Mouse (Mus musculus): Measurements from ENCODE around the gene Enah. TPM values are rescaled to one million over a fixed set of nuclear protein-coding genes. Genes with fewer than 3 reads are reported as not detected.

The Enah gene
- polyA plus RNA-seq, 1 experiment from 2014 or later, result 13.1 TPM

DNA sequence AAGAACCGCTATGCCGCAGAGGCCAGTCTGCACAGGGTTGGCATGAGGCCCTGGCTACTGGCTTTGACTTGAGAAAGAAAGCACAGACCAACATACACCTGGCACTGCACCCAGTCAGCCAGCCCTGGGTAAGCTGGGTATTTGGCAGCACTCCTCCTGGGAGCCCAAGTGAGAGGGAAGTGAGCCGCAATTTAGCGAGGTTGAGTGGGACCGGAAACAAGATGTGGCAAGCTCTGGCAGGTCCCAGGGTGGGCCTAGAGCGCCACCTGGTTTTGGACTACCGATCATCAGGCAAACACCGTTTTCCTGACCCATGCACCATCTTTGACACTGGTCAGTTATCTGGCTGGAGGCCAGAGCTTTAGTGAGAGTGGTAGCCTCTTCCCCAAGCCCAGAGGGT is 138.3 kb downstream of the Enah start:
- Histone ChIP-seq H3K9ac (ENCODE audit: low read length) (no peak overlapping the region), H3K4me1 (ENCODE audit: control insufficient read depth, insufficient read depth, low read length) (no peaks in the 10 kb centered on the region), H3K4me3 (replicated peaks; ENCODE audit: low read length) (no peak overlapping the region), H3K4me2 (ENCODE audit: low read depth, low read length) (peak overlapping the region; percentile 26; the same call in 1 of the 2 replicates), H3K9me3 (replicated peaks; ENCODE audit: control insufficient read depth, low read length) (no peaks in the 10 kb centered on the region), H3K36me3 (ENCODE audit: control insufficient read depth, insufficient read depth, low read length) (no peaks in the 10 kb centered on the region), H3K27ac (ENCODE audit: low read length) (no peak overlapping the region), H3K27me3 (ENCODE audit: control insufficient read depth, insufficient read depth, low read length) (no peaks in the 10 kb centered on the region)
- peak; percentile 39; the same call in 1 of the 2 replicates for ATAC-seq (ENCODE audit: insufficient read depth, low FRiP score)
- 32% methylated on average over 8 of the region's 8 CpGs for WGBS

DNA sequence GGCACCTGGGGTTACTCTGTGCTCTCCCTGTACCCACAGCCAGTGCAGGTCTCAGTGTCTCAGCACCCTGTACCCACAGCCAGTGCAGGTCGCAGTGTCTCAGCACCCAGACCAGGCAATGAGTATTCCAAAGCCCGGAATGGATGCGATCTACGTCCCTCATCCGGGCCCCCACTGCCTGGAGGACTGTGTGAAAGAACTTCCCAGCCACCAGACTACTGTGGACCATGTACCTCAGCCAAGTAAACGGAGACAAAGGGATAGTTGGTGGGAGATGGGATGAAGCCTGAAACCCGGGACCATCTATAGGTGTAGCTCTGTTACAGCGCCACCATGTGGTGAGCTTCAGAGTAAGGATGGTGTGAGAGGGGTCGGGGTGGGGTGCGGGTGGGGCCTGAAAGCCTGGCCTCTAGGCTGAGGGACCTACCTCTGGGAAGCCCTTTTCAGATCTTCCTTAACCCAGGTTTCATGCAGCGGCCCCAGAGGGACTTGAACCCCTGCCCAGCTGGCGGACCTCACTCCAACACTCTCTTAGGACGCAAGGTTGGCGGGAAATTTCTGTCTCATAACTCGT is 139.0 kb downstream of the Enah start:
- no peaks in the 10 kb centered on the region for H3K36me3 ChIP-seq (ENCODE audit: control insufficient read depth, insufficient read depth, low read length)
- WGBS, result 57% methylated on average over 15 of the region's 15 CpGs
- H3K4me3 ChIP-seq (replicated peaks; ENCODE audit: low read length), result no peak overlapping the region
- H3K27ac ChIP-seq (ENCODE audit: low read length), result no peak overlapping the region
- H3K4me2 ChIP-seq (ENCODE audit: low read depth, low read length), result no peak overlapping the region
- no peak overlapping the region for H3K9ac ChIP-seq (ENCODE audit: low read length)
- H3K27me3 ChIP-seq (ENCODE audit: control insufficient read depth, insufficient read depth, low read length), result no peaks in the 10 kb centered on the region
- no peaks in the 10 kb centered on the region for H3K4me1 ChIP-seq (ENCODE audit: control insufficient read depth, insufficient read depth, low read length)
- no peak for ATAC-seq (ENCODE audit: insufficient read depth, low FRiP score)
- no peaks in the 10 kb centered on the region for H3K9me3 ChIP-seq (replicated peaks; ENCODE audit: control insufficient read depth, low read length)

DNA sequence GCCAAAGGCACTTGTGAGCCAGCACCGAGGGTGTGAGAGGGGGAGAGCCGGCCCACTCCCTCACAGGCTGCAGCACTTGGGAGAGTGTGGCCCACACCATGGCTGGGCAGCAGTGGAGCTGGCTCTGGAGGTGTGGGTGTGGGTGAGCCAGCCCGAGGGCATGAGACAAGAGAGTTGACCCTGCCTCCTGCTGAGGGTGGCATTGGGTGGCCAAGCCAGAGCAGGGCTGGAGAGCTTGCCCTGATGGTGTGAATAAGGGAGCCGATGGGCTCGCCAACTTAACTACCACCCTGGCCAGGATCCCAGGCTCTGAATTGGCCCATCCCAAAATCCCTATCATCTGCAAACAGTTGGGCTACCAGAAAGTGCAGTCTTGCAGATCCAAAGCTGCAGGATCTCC is 141.4 kb downstream of the Enah start:
- no peak for ATAC-seq (ENCODE audit: insufficient read depth, low FRiP score)
- no peak overlapping the region for H3K4me3 ChIP-seq (replicated peaks; ENCODE audit: low read length)
- H3K9ac ChIP-seq (ENCODE audit: low read length), result no peak overlapping the region
- H3K4me2 ChIP-seq (ENCODE audit: low read depth, low read length), result no peak overlapping the region
- no peaks in the 10 kb centered on the region for H3K9me3 ChIP-seq (replicated peaks; ENCODE audit: control insufficient read depth, low read length)
- H3K27ac ChIP-seq (ENCODE audit: low read length), result no peak overlapping the region
- 74% methylated on average over 5 of the region's 5 CpGs for WGBS
- no peaks in the 10 kb centered on the region for H3K27me3 ChIP-seq (ENCODE audit: control insufficient read depth, insufficient read depth, low read length)
- H3K4me1 ChIP-seq (ENCODE audit: control insufficient read depth, insufficient read depth, low read length), result no peaks in the 10 kb centered on the region
- H3K36me3 ChIP-seq (ENCODE audit: control insufficient read depth, insufficient read depth, low read length), result no peaks in the 10 kb centered on the region

DNA sequence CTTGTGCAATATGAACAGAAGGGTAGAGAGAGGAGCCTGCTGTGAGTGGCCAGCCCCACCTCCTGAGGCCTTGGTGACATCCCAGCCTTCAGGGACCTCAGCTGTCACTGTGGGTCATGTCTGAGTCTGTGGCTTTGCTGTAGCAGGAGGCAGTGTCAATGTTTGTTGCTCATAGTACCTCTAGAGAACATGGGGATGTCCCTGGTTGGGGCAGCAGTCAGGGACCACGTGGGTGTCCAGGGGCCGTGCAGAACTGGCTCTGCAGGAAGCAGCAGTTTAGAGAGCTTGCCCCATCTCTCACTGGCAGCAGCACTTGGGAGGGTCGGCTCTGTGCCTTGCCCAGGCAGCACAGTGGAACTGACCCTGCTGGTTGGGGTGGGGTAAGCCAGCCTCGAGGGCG is 142.7 kb downstream of the Enah start:
- ATAC-seq (ENCODE audit: insufficient read depth, low FRiP score), result peak; percentile 14; the same call in 1 of the 2 replicates
- no peaks in the 10 kb centered on the region for H3K9me3 ChIP-seq (replicated peaks; ENCODE audit: control insufficient read depth, low read length)
- no peak overlapping the region for H3K4me2 ChIP-seq (ENCODE audit: low read depth, low read length)
- no peaks in the 10 kb centered on the region for H3K4me1 ChIP-seq (ENCODE audit: control insufficient read depth, insufficient read depth, low read length)
- WGBS, result 28% methylated on average over 5 of the region's 5 CpGs
- H3K4me3 ChIP-seq (replicated peaks; ENCODE audit: low read length), result no peak overlapping the region
- no peaks in the 10 kb centered on the region for H3K27me3 ChIP-seq (ENCODE audit: control insufficient read depth, insufficient read depth, low read length)
- H3K36me3 ChIP-seq (ENCODE audit: control insufficient read depth, insufficient read depth, low read length), result no peaks in the 10 kb centered on the region
- H3K9ac ChIP-seq (ENCODE audit: low read length), result no peak overlapping the region
- no peak overlapping the region; the same call in 1 of the 2 replicates for H3K27ac ChIP-seq (ENCODE audit: low read length)

DNA sequence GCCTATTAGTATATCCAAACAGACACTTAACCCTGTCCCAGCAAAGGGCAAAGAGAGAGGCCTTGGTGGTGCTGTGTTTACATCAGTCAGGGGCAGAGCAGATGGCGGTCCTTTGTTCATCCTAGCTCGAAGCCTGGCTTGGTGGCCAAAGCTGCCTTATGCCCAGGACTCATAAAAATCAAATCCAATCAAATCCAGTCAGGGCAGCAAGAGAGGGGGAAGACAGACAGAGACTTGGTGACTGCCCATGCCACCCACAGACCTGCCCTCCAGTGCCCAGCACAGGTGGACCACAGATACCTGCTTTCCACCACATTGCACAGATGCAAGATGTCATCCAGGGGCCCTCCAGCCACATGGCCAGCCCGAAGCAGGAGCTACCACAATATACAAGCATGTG is 143.1 kb downstream of the Enah start:
- Histone ChIP-seq H3K4me3 (replicated peaks; ENCODE audit: low read length) (no peak overlapping the region), H3K27ac (ENCODE audit: low read length) (no peak overlapping the region), H3K36me3 (ENCODE audit: control insufficient read depth, insufficient read depth, low read length) (no peaks in the 10 kb centered on the region), H3K4me2 (ENCODE audit: low read depth, low read length) (no peak overlapping the region), H3K9me3 (replicated peaks; ENCODE audit: control insufficient read depth, low read length) (no peaks in the 10 kb centered on the region), H3K4me1 (ENCODE audit: control insufficient read depth, insufficient read depth, low read length) (no peaks in the 10 kb centered on the region), H3K27me3 (ENCODE audit: control insufficient read depth, insufficient read depth, low read length) (no peaks in the 10 kb centered on the region), H3K9ac (ENCODE audit: low read length) (no peak overlapping the region)
- ATAC-seq (ENCODE audit: insufficient read depth, low FRiP score), result no peak
- 57% methylated on average over 3 of the region's 3 CpGs for WGBS

DNA sequence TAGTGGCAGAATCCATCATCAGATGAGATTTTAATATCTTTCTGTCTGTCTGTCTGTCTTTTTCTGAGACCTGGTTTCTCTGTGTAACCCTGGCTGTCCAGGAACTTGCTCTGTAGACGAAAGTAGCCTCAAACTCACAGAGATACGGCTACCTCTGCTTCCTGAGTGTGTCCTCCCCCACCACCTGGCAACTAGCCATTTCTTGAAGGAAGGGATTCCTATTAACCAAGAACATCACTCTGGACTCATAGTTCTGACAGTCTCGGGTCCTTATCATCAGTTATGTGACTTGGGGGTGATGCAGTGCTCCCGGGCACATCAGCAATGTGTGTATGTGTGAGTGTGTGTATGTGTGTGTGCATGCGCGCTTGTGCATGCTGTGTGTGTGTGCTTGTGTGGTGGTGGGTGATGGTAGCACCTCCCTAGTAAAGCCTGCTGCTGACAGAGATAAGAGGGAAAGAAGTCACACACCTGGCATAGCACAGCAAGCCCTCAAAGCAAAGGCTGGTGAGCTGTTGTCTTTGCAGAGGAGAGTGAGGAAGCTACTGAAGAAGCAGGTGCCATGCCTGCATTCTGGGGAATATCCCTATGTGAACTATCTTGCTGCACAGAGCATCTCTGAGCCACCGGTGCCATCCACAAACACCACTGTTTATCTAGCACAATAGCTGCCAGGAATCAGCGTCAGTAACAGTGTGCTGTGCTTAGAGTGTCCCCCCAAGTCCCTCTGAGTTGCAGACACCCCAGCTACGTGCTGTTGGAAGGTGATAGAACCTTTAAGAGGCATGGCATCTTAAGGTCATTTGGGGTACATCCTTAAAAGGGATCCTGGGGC is 146.5 kb downstream of the Enah start:
- H3K4me2 ChIP-seq (ENCODE audit: low read depth, low read length), result no peak overlapping the region
- no peak for ATAC-seq (ENCODE audit: insufficient read depth, low FRiP score)
- H3K9me3 ChIP-seq (replicated peaks; ENCODE audit: control insufficient read depth, low read length), result no peaks in the 10 kb centered on the region
- no peaks in the 10 kb centered on the region for H3K4me1 ChIP-seq (ENCODE audit: control insufficient read depth, insufficient read depth, low read length)
- H3K36me3 ChIP-seq (ENCODE audit: control insufficient read depth, insufficient read depth, low read length), result no peaks in the 10 kb centered on the region
- H3K27ac ChIP-seq (ENCODE audit: low read length), result no peak overlapping the region
- no peak overlapping the region for H3K4me3 ChIP-seq (replicated peaks; ENCODE audit: low read length)
- WGBS, result 69% methylated on average over 9 of the region's 9 CpGs
- no peaks in the 10 kb centered on the region for H3K27me3 ChIP-seq (ENCODE audit: control insufficient read depth, insufficient read depth, low read length)
- H3K9ac ChIP-seq (ENCODE audit: low read length), result no peak overlapping the region

DNA sequence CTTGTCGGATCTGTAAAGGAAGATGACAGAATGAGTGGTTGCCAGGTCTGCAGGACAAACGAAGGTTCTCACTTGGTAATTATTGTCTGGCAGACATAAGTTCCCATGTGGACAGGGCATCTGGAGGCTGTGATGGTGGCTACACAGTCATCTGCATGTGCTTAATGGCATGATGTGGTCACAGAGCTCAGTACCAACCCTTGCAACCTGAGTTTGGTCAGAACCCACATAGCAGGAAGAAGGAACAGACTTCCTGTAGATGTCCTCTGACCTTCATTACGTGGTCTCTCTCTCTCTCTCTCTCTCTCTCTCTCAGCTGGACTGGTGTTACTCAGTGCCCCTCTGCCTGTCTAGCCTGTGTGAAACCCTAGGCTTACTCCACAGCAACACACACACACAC is 147.2 kb downstream of the Enah start:
- H3K9me3 ChIP-seq (replicated peaks; ENCODE audit: control insufficient read depth, low read length), result no peaks in the 10 kb centered on the region
- ATAC-seq (ENCODE audit: insufficient read depth, low FRiP score), result no peak
- no peak overlapping the region for H3K4me3 ChIP-seq (replicated peaks; ENCODE audit: low read length)
- 47% methylated on average over 3 of the region's 3 CpGs for WGBS
- H3K27ac ChIP-seq (ENCODE audit: low read length), result no peak overlapping the region
- no peaks in the 10 kb centered on the region for H3K4me1 ChIP-seq (ENCODE audit: control insufficient read depth, insufficient read depth, low read length)
- no peak overlapping the region for H3K9ac ChIP-seq (ENCODE audit: low read length)
- no peaks in the 10 kb centered on the region for H3K36me3 ChIP-seq (ENCODE audit: control insufficient read depth, insufficient read depth, low read length)
- H3K27me3 ChIP-seq (ENCODE audit: control insufficient read depth, insufficient read depth, low read length), result no peaks in the 10 kb centered on the region
- no peak overlapping the region for H3K4me2 ChIP-seq (ENCODE audit: low read depth, low read length)

DNA sequence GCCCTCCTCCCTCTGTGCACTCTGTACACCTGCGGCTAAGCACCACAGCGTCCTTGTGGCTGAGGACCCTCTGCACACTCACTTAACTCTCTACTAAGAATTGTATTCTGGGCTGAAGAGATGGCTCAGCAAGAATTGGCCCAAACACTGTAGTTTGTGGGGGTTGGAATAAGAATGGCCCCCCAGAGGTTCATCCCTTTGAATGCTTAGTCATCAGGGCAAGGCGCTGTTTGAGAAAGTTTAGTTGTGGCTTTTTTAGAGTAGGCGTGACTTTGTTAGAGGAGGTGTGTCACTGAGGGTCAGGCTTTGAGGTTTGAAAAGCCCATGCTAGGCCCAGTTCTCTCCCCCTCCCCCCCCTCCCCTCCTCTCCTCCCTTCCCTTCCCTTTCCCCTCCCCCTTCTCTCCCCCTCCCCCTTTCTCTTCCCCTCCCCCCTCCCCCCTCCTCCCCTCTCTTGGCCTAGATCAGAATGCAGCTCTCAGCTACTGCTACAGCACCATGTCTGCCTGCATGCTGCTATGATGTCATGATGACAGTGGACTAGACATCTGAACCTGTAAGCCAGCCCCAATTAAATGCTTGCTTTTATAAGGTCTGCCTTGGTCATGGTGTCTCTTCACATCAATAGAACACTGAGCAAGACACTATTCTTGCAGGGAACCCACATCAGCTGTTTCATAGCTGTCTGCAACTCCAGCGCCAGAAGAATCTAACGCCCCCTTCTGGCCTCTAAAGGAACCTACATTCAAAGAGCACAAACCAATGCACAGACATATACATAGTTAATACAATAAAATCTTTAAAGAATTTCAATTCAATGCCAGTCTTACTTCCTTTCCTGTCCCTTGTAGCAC is 153.1 kb downstream of the Enah start:
- Histone ChIP-seq H3K4me3 (replicated peaks; ENCODE audit: low read length) (no peak overlapping the region), H3K27me3 (ENCODE audit: control insufficient read depth, insufficient read depth, low read length) (no peaks in the 10 kb centered on the region), H3K36me3 (ENCODE audit: control insufficient read depth, insufficient read depth, low read length) (no peaks in the 10 kb centered on the region), H3K4me2 (ENCODE audit: low read depth, low read length) (no peak overlapping the region), H3K4me1 (ENCODE audit: control insufficient read depth, insufficient read depth, low read length) (peaks cover 11% of the 10 kb centered on the region), H3K9ac (ENCODE audit: low read length) (no peak overlapping the region), H3K9me3 (replicated peaks; ENCODE audit: control insufficient read depth, low read length) (no peaks in the 10 kb centered on the region), H3K27ac (ENCODE audit: low read length) (peak overlapping the region; percentile 78; the same call in 1 of the 2 replicates)
- WGBS, result 74% methylated on average over 6 of the region's 6 CpGs
- ATAC-seq (ENCODE audit: insufficient read depth, low FRiP score), result no peak

DNA sequence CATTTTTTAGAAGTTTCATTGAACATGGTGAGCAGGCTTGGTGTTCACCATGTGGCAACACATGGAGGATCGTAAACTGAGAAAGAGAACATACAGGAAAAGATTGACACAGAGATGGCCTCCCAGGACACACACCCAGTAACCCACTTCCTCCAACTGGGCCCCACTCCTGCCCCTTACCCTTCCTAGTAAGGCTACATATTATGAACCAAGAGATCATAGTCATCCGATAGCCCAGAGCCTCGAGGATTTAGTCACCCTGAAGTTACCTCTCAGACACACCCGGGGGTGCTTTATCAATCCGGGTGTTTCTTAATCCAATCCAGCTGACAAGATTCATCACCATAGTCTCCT is 153.9 kb downstream of the Enah start:
- 64% methylated on average over 5 of the region's 5 CpGs for WGBS
- H3K9ac ChIP-seq (ENCODE audit: low read length), result peak overlapping the region; percentile 47; the same call in 1 of the 2 replicates

More for the DNA sequence above, 153.9 kb downstream of the Enah start:
- Histone ChIP-seq H3K27ac (ENCODE audit: low read length) (peak overlapping the region; percentile 78), H3K4me2 (ENCODE audit: low read depth, low read length) (no peak overlapping the region), H3K4me3 (replicated peaks; ENCODE audit: low read length) (no peak overlapping the region), H3K36me3 (ENCODE audit: control insufficient read depth, insufficient read depth, low read length) (no peaks in the 10 kb centered on the region), H3K27me3 (ENCODE audit: control insufficient read depth, insufficient read depth, low read length) (no peaks in the 10 kb centered on the region), H3K4me1 (ENCODE audit: control insufficient read depth, insufficient read depth, low read length) (peaks cover 11% of the 10 kb centered on the region), H3K9me3 (replicated peaks; ENCODE audit: control insufficient read depth, low read length) (no peaks in the 10 kb centered on the region)
- ATAC-seq (ENCODE audit: insufficient read depth, low FRiP score), result no peak
